Mouse (Mus musculus) forebrain, embryonic 11.5 days (tissue): ENCODE data around the gene Hoxc8. TPM values are rescaled to one million over a fixed set of nuclear protein-coding genes. Genes with fewer than 3 reads are reported as not detected.

Experiments
- ATAC-seq: fragments of 200-750 bp; cut with Nextera tagmentation; replicated peaks from 2 replicates; pipeline ENCODE4 v1.8.0; 2017; ENCODE audit warnings: moderate TSS enrichment; ENCODE audit not compliant: low FRiP score
- DNase-seq: peaks from one replicate; pipeline ENCODE4 v3.0.0-alpha.2; 2017; ENCODE audit warnings: low spot score
- H3K27ac ChIP-seq: fragments of 300-500 bp; sonication (generic); 2 replicates; pipeline ENCODE4 v1.5.1; 2014; ENCODE audit warnings: low read depth, low read length
- H3K27me3 ChIP-seq: fragments of 300-500 bp; sonication (generic); 2 replicates; pipeline ENCODE4 v1.6.1; 2014; ENCODE audit warnings: mild to moderate bottlenecking, low read length, mixed read lengths; ENCODE audit not compliant: control insufficient read depth, insufficient read depth
- H3K36me3 ChIP-seq: fragments of 300-500 bp; sonication (generic); 2 replicates; pipeline ENCODE4 v1.6.1; 2014; ENCODE audit warnings: mild to moderate bottlenecking, low read length, moderate library complexity, mixed read lengths; ENCODE audit not compliant: control insufficient read depth, insufficient read depth
- H3K4me1 ChIP-seq: fragments of 300-500 bp; sonication (generic); replicated peaks from 2 replicates; pipeline ENCODE4 v1.6.1; 2014; ENCODE audit warnings: low read length, mixed read lengths; ENCODE audit not compliant: control insufficient read depth, insufficient read depth
- H3K4me2 ChIP-seq: fragments of 300-500 bp; sonication (generic); 2 replicates; pipeline ENCODE4 v1.6.1; 2014; ENCODE audit warnings: low read depth, mild to moderate bottlenecking, low read length, moderate library complexity, mixed read lengths; ENCODE audit not compliant: severe bottlenecking
- H3K4me3 ChIP-seq: fragments of 300-500 bp; sonication (generic); 2 replicates; pipeline ENCODE4 v1.5.1; 2014; ENCODE audit warnings: low read depth, low read length
- H3K9ac ChIP-seq: fragments of 300-500 bp; sonication (generic); 2 replicates; pipeline ENCODE4 v1.6.1; 2014; ENCODE audit warnings: low read length
- H3K9me3 ChIP-seq: fragments of 300-500 bp; sonication (generic); 2 replicates; pipeline ENCODE4 v1.6.1; 2016; ENCODE audit warnings: low read length, mixed read lengths; ENCODE audit not compliant: control insufficient read depth
- WGBS: fragments of 180-500 bp; shearing (Covaris S2); extraction: QIAGEN DNeasy Blood & Tissue Kit; methylation state at CpG from one replicate; pipeline ENCODE4 v1.1.7; 2014; 5-methylcytosine and 5-hydroxymethylcytosine counted together
- microRNA counts: library from miRNA; unstranded; fragments of <30 nt; microRNA quantifications from one replicate; lab custom pipeline; 2015
- microRNA-seq: library from miRNA; unstranded; fragments of <30 nt; microRNA quantifications from one replicate; pipeline ENCODE4, GENCODE M21; 2016; ENCODE audit not compliant: insufficient number of aligned reads
- polyA plus RNA-seq: library from polyadenylated mRNA; unstranded; fragments of >200 nt; fragmentation: Nextera tagmentation; extraction: Ambion mirVana; gene quantifications from 2 replicates; pipeline ENCODE4 v1.2.1, GENCODE M21; 2014

The Hoxc8 gene
- polyA plus RNA-seq, 1 experiment from 2014 or later, result not detected

DNA sequence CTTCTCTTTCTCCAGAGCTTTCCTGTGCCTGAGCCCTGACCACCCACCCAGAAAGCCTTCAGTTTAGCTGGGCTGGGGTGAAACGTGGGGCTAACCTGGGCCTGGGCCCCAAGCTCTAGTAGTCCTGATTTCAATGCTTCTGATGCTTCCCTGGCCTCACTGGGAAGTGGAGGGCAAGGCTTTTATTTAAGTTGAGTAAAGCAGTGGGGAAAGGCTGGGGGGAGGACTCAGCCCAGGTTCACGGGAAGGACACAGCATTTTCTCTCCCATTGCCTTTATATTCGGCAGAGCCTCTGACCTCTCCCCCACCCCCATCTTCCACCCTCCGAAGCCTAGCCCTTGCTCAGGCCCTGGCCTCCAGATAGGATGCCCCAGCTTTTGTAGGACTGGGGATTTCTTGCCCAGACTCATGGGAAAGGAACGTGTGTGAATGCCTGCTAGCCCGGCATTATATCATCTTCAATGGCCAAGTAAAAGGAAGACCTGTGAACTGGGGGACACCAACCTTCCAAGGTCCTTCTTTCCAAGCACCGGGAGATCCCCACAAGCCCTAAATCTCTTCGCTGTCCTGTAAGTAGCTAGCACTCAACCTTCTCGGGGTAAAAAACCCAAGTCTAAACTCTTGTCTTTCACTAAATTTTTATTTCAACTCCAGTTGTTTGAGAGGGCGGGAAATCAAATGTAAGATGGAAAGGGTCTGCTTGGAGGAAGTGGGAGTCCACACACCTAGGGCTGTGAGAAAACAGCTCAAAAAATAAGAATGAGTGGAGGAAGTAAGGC, 48.5 kb downstream of the Hoxc8 start:
- Histone ChIP-seq H3K4me3 (no peak overlapping the region), H3K27me3 (peaks cover 99% of the 10 kb centered on the region), H3K9me3 (no peaks in the 10 kb centered on the region), H3K9ac (no peak overlapping the region), H3K4me1 (no peaks in the 10 kb centered on the region; the same call in 1 of the 2 replicates), H3K4me2 (no peak overlapping the region), H3K36me3 (no peaks in the 10 kb centered on the region), H3K27ac (no peak overlapping the region)
- WGBS, result 5% methylated on average over 10 of the region's 10 CpGs
- ATAC-seq, result no peak
- no peak for DNase-seq

DNA sequence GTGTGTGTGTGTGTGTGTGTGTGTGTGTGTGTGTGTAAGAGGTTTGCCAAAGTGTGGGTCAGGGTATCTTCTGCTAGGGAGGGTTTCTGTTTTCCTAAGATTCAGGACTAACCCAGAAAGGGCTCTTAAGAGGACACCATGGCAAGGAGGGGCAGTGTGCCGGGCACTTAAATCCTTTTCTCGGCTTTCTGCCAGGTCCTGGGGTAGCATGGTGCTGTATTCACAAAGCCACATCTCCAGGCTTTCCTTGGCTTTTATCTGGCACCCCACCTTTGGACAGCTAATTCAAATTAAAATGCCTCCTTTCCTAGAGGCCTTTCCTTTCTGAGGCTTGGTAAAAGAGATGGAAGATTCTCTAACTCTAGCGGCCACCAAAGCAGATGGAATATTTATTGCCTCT, 49.2 kb downstream of the Hoxc8 start:
- Histone ChIP-seq H3K4me2 (no peak overlapping the region), H3K9me3 (no peaks in the 10 kb centered on the region), H3K27me3 (peaks cover 99% of the 10 kb centered on the region), H3K4me3 (no peak overlapping the region), H3K9ac (no peak overlapping the region), H3K4me1 (no peaks in the 10 kb centered on the region), H3K36me3 (no peaks in the 10 kb centered on the region), H3K27ac (no peak overlapping the region)
- DNase-seq (no peak), ATAC-seq (no peak)
- 3% methylated on average over 3 of the region's 3 CpGs for WGBS

DNA sequence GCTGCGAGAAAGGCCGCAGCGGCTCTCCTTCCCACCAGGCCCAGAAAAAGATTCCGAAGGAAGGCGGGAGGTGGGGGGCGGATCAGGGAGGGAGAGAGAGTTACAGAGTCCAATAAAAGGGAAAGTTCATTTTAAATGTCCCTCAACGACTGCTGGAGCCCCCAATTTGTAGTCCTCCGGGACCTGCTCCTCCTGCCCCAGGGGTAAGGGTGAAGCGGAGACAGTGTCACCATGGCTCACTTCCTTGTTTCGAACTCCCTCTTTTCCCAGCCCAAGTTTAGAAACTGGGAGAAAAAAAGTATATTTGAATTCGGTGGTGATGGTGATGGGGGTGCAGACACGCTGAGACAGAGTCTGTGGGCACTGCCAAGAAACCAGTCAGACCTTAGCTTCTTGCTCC, 50.2 kb downstream of the Hoxc8 start:
- no peak for DNase-seq

DNA sequence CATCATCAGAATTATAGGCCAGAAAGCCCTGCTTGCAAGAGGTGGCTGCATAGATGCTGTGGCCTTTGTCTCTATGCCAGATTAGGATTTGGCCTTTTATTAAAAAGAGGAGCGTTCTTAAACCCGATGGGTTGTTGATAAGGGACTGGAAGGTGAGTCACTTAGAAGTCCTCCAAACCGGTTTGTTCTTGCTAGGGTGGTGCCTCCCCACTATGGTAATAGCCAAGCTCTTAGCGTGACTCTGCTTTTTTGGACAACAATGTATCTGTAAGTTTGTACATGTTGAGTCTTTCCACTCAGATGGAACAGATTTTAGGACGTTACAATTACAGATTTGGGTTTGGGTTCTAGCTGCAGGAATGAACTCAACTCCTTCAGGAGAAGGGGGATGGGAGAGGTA, 51.2 kb downstream of the Hoxc8 start:
- ATAC-seq (no peak), DNase-seq (no peak)
- Histone ChIP-seq H3K27ac (no peak overlapping the region), H3K9me3 (no peaks in the 10 kb centered on the region), H3K4me3 (no peak overlapping the region), H3K27me3 (peaks cover 93% of the 10 kb centered on the region), H3K9ac (no peak overlapping the region), H3K4me1 (no peaks in the 10 kb centered on the region), H3K36me3 (no peaks in the 10 kb centered on the region), H3K4me2 (no peak overlapping the region)
- 8% methylated on average over 5 of the region's 5 CpGs for WGBS

More for the DNA sequence above, 50.2 kb downstream of the Hoxc8 start:
- Histone ChIP-seq H3K9me3 (no peaks in the 10 kb centered on the region), H3K4me1 (no peaks in the 10 kb centered on the region), H3K27me3 (peaks cover 97% of the 10 kb centered on the region), H3K4me2 (no peak overlapping the region), H3K4me3 (no peak overlapping the region), H3K36me3 (no peaks in the 10 kb centered on the region), H3K27ac (no peak overlapping the region), H3K9ac (no peak overlapping the region)
- 2% methylated on average over 12 of the region's 12 CpGs for WGBS
- no peak for ATAC-seq

DNA sequence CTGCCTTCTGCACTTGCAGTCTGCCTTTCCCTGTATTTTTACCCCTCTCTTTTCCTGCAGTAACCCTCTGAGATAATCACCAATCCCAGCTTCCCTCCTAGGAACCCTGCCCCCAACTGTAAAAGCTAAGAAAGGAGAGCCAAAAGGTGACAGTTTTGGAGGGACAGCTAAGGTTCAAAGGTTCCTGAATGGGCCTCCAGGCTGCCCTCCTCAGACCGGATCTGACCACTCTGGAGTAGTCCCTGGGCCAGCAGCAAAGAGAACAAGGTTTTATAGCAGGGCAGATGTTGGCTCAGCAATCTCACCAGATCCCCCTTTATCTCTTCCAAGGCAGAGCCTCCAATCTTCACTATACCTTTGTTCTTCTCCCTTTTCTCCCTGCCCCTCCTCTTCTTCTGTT, 51.8 kb downstream of the Hoxc8 start:
- Histone ChIP-seq H3K9me3 (no peaks in the 10 kb centered on the region), H3K27me3 (peaks cover 92% of the 10 kb centered on the region), H3K9ac (no peak overlapping the region), H3K36me3 (no peaks in the 10 kb centered on the region), H3K4me1 (no peaks in the 10 kb centered on the region), H3K4me2 (no peak overlapping the region), H3K4me3 (no peak overlapping the region), H3K27ac (no peak overlapping the region)
- ATAC-seq (no peak), DNase-seq (no peak)
- 5% methylated on average over 1 of the region's 1 CpGs for WGBS

MicroRNAs encoded within 50 kb of the gene (microRNA counts, 519-probe panel; counts per million panel counts)
- microRNA mmu-miR-615-3p (lab: Ali Mortazavi, UCI), result 31.2 counts per million
- 31.2 counts per million for microRNA mmu-miR-615-5p (lab: Ali Mortazavi, UCI)

Small RNA genes lying within 50 kb of the gene (microRNA-seq; reads per million reads assigned to microRNA genes)
- 4.2 reads per million for gene Mir196a-2
- gene Mir615, result 12.6 reads per million, percentile 7 among the genes with 10 or more reads in this experiment

Other genes with a start within 250 kb of the Hoxc8 start
- 0.11 TPM in 1 of 2 replicates, not detected in the other for gene Hoxc13, start 69.5 kb upstream of the Hoxc8 start, polyA plus RNA-seq
- not detected in 2 replicates for gene Hoxc12, start 53.9 kb upstream of the Hoxc8 start, polyA plus RNA-seq
- gene Hoxc11, start 36.2 kb upstream of the Hoxc8 start, polyA plus RNA-seq, result not detected in 2 replicates
- gene Hoxc10, start 23.8 kb upstream of the Hoxc8 start, polyA plus RNA-seq, result not detected in 2 replicates
- not detected in 2 replicates for gene Hoxc5, start 23.2 kb upstream of the Hoxc8 start, polyA plus RNA-seq
- gene Hoxc9, start 14.2 kb upstream of the Hoxc8 start, polyA plus RNA-seq, result not detected in 2 replicates
- gene Hoxc6, start 7.7 kb downstream of the Hoxc8 start, polyA plus RNA-seq, result not detected in 2 replicates
- not detected in 2 replicates for gene Hoxc4, start 28.3 kb downstream of the Hoxc8 start, polyA plus RNA-seq
- gene Smug1, start 176.5 kb downstream of the Hoxc8 start, polyA plus RNA-seq, result 20.5 and 23.3 TPM in 2 replicates
- gene Cbx5, start 249.2 kb downstream of the Hoxc8 start, polyA plus RNA-seq, result 214 and 221 TPM in 2 replicates
- gene Hnrnpa1, start 249.8 kb downstream of the Hoxc8 start, polyA plus RNA-seq, result 1,395 and 1,473 TPM in 2 replicates